Mouse (Mus musculus) ES-Bruce4 (cell line): ENCODE measurements at regions not wholly inside any gene's neighbourhood (a gene's known extent, or its start where the extent isn't known, plus 50 kb on each side); places are given as distances from the start of the nearest gene placed in this dataset.

ENCODE experiments used
- CTCF ChIP-seq: IDR thresholded peaks from one replicate; pipeline ENCODE4 v1.8.1; 2011; ENCODE audit warnings: low read depth, low read length
- EP300 ChIP-seq: IDR thresholded peaks from 2 replicates; pipeline ENCODE4 v1.6.1; 2011; ENCODE audit warnings: low read depth, low read length; ENCODE audit not compliant: insufficient read depth

DNA sequence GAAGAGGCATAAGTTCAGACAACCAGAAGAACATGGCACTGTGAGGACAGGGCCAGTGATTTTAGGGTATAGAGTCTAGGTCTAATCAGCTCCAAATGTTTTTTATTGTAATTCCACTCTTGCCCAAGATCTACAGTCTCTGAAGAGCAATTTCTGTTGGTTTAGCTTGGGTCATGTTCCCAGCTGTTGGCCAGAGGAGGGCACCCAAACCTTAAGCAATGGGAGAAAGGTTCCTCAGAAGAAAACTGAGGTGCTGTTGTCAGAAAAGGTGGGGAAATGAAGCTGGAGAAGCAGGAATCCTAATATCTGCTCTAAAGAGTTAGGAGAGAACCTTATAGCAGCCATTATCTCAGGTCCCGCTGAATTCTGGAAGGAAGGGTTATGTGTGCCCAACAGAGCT lies 393.7 kb downstream of the Ccdc171 start:
- TF ChIP-seq CTCF (no peak), EP300 (no peak)
